Mouse (Mus musculus): ENCODE measurements around the gene Gm8765. TPM values are rescaled to one million over a fixed set of nuclear protein-coding genes. Genes with fewer than 3 reads are reported as not detected.
"Not testable (repeated sequence)": the region's sequence is repeated elsewhere in the genome, so short reads cannot be mapped to it uniquely, and the experiment has no call there.

Gene Gm8765
- polyA plus RNA-seq (2012; ENCODE audit: insufficient read depth, insufficient read length, missing spikeins) = not detected in 2 replicates

GRCm38 (mm10) chr13:50698012-50698411 is at the start of gene Gm8765:
Gm8765 (plus strand) TSS chr13:50698312.
- H3K4me3 ChIP-seq (ENCODE audit: insufficient read depth, low read depth, low read length); H3K4me1 ChIP-seq (ENCODE audit: control insufficient read depth, insufficient read depth, insufficient read length, low read length); H3K27ac ChIP-seq (replicated peaks; ENCODE audit: low read depth, low read length): not testable (repeated sequence)

GRCm38 (mm10) chr13:50648771-50649170 is 49.3 kb upstream of the Gm8765 start:
- not testable (repeated sequence) for H3K4me3 ChIP-seq (ENCODE audit: insufficient read depth, low read depth, low read length); H3K27ac ChIP-seq (replicated peaks; ENCODE audit: low read depth, low read length); H3K4me1 ChIP-seq (ENCODE audit: control insufficient read depth, insufficient read depth, insufficient read length, low read length)

GRCm38 (mm10) chr13:50750282-50750681 is 52.2 kb downstream of the Gm8765 start:
- not testable (repeated sequence) for H3K27ac ChIP-seq (replicated peaks; ENCODE audit: low read depth, low read length); H3K4me3 ChIP-seq (ENCODE audit: insufficient read depth, low read depth, low read length); H3K4me1 ChIP-seq (ENCODE audit: control insufficient read depth, insufficient read depth, insufficient read length, low read length)

GRCm38 (mm10) chr13:50751732-50752131 is 53.6 kb downstream of the Gm8765 start:
- H3K27ac ChIP-seq (replicated peaks; ENCODE audit: low read depth, low read length) = no peak overlapping the region
- H3K4me3 ChIP-seq (ENCODE audit: insufficient read depth, low read depth, low read length) = no peak overlapping the region
- no peaks in the 10 kb centered on the region for H3K4me1 ChIP-seq (ENCODE audit: control insufficient read depth, insufficient read depth, insufficient read length, low read length)

- H3K4me1 ChIP-seq (ENCODE audit: control insufficient read depth, insufficient read depth, insufficient read length, low read length); H3K4me3 ChIP-seq (ENCODE audit: insufficient read depth, low read depth, low read length); H3K27ac ChIP-seq (replicated peaks; ENCODE audit: low read depth, low read length): not testable (repeated sequence)
Observed at GRCm38 (mm10) chr13:50752961-50753360, 54.8 kb downstream of the Gm8765 start.

Other genes with a start within 250 kb of the Gm8765 start
- not detected in 2 replicates for gene Nutm2, start 231.0 kb upstream of the Gm8765 start, polyA plus RNA-seq (2012; ENCODE audit: insufficient read depth, insufficient read length, missing spikeins)
- gene Gm904, start 55.1 kb upstream of the Gm8765 start, polyA plus RNA-seq (2012; ENCODE audit: insufficient read depth, insufficient read length, missing spikeins) = not detected in 2 replicates

Data from brown adipose tissue, adult 24 weeks (tissue).